Mouse (Mus musculus) NIH3T3 (cell line): Measurements from ENCODE around the gene Drosha.
"Not testable (repeated sequence)": the region's sequence is repeated elsewhere in the genome, so short reads cannot be mapped to it uniquely, and the experiment has no call there.

Experiments used
- DNase-seq: peaks from one replicate; pipeline ENCODE4 v3.0.0-alpha.2; 2012; ENCODE audit warnings: low read depth

Drosha gene

DNA sequence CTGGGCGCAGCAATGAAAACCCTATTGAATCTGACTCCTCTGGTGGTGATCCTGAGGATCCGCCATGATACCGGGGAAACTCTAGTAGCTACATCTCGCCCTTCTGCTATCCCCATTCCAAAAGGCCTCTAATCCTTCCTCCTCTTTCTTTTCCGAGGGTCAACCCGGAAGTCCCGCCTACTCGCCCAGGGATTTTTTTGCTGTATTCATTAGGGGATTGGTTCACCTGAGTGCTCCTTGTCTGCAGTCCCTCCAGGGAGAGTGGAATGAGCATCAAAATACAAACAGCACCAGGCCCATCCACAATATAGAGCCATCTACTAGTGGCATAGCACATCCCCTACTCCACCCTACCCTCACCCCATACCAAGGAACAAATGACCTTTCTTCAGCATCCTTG, 62.6 kb downstream of the Drosha start:
- no peak for DNase-seq

- no peak for DNase-seq
Observed at GRCm38 (mm10) chr15:12888312-12888711, 63.7 kb downstream of the Drosha start.

GRCm38 (mm10) chr15:12889909-12890308, 65.3 kb downstream of the Drosha start:
- DNase-seq = peak; percentile 70

- DNase-seq = no peak
Observed at GRCm38 (mm10) chr15:12895426-12895825, 70.8 kb downstream of the Drosha start.

- DNase-seq = no peak
Observed at GRCm38 (mm10) chr15:12896022-12897009, 71.7 kb downstream of the Drosha start.

DNA sequence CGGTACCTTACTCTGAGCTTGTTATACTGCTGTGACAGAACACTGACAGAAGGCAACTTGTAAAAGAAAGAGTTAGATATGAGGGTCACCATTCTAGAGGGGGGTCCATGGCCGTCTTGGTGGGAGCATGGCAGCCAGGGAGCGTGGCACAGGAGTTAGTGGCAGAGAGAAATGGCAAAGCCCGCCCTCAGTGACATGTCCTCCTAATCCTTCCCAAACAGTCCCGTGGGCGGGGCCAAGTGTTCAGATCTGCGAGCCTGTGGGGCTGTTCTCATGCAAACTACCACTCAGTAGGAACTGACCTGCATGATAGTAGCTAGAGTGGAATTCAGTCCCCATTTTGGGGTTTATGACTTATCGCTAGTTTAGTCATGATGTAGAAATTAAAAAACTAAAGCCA, 73.2 kb downstream of the Drosha start:
- no peak for DNase-seq

- no peak for DNase-seq
Observed at GRCm38 (mm10) chr15:12900428-12901196, 76.0 kb downstream of the Drosha start.

DNA sequence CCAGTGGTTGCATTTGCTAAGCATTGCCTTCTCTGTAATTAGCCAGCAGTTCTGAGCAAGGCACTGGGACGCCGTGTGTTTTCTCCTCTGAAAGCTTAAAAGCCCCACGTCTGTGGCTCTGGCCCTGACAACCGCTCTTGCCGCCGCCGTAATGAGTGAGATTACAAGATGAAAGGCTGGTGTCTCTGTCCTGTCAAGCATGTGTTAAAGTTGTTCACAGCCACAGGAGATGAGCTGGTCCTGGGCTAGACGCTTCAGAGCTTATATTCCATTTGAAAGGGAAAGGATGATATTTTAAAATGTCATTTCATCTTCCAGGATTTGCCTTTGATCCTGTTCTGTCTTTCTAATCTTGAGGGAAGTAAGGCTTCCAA, 76.6 kb downstream of the Drosha start:
- no peak for DNase-seq

DNA sequence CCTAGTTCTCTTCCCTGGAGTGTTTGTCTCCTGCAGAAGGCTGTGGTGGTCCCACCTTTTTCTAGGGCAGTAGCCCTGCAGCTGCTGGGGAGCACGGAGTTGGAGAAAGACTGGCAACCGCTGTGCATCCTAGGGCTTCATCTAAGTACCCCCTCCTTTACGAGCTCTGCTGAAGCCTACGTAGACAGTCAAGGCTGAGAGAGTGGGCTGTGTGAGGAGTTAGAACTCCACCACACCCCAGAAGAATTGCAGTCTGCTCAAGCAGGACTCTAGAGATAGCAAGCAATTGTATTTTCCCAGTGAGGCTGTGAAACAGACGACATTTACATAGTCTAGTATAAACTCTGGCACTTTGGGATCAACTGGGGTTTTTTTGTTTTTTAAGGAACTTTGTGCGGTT, 79.8 kb downstream of the Drosha start:
- no peak for DNase-seq

DNA sequence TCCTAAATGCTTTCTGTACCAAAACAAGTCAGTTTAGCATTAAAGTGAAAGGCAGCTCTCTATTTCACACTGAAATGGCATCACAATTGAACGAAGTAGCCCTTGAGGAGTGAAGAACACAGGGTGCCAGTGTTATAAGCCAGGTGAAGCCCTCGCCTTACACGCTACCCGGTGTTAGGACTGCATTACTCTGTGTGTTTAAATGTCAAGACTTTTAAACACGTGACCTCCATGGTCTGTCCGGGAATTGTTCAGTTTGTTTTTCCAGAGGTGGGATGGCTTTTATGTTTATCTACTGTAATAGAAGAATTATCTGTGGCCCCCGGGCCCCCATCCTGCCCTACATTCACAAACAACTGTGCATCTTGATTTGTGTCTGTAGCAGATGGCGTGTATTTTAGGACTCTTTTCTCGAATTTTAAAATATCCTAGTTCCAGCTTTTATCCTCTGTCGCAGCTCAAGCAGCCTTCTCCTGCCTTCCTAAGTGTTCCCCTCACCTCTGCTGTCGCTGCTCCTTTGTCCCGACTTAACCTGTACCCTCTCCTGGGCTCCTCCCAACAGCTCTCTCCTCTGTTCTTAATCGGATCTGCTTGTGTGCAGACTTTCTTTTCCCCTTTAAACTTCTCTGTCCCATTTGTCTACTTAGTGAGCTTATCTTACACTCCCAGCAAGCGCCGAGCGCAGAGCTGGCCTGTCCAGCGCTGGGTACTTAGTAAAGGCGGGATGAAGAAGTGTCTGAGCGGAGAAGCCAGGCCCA, 83.5 kb downstream of the Drosha start:
- DNase-seq = no peak

- DNase-seq = no peak
Observed at GRCm38 (mm10) chr15:12908720-12909028, 84.1 kb downstream of the Drosha start.

DNA sequence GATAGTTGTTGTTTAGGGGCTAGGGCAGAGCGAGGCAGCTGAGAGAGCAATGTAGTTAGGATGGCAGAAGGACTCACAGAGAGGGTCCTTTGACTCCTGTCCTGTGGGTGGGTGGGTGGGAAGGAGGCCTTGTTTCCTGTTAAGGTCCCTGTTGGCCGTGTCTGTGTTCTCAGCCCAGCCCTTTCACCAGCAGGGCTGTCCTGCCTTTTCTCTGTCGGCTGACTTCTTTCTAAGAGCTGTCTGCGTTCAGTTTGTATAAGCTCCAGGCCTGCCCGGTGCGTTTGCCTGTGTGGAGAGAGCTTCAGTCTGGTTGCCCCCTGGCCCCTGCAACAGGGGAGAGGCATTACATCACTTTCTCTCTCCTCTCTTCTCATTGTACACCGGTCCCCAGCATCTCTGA, 84.6 kb downstream of the Drosha start:
- no peak for DNase-seq

DNA sequence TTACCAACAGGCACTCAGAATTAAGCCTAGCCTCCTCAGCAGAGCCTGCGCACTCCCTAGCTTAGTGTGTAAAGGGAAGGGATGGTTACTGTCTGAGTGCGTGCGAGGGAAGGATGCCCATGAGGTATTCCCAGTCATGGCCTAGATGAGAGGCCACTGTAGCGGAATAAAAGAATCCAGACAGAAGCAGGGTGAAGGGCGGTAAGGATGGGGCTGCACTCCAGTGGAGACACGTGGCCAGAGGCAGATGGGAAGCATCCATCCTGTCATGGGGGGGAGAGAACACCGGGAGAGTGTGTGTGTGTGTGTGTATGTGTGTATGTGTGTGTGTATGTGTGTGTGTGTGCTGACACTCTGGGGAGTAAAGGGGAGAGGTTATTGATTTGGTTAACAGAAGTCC, 86.5 kb downstream of the Drosha start:
- no peak for DNase-seq

GRCm38 (mm10) chr15:12916314-12916815, 91.8 kb downstream of the Drosha start:
- no peak for DNase-seq

- DNase-seq = not testable (repeated sequence)
Observed at GRCm38 (mm10) chr15:12919326-12919966, 94.8 kb downstream of the Drosha start.

DNA sequence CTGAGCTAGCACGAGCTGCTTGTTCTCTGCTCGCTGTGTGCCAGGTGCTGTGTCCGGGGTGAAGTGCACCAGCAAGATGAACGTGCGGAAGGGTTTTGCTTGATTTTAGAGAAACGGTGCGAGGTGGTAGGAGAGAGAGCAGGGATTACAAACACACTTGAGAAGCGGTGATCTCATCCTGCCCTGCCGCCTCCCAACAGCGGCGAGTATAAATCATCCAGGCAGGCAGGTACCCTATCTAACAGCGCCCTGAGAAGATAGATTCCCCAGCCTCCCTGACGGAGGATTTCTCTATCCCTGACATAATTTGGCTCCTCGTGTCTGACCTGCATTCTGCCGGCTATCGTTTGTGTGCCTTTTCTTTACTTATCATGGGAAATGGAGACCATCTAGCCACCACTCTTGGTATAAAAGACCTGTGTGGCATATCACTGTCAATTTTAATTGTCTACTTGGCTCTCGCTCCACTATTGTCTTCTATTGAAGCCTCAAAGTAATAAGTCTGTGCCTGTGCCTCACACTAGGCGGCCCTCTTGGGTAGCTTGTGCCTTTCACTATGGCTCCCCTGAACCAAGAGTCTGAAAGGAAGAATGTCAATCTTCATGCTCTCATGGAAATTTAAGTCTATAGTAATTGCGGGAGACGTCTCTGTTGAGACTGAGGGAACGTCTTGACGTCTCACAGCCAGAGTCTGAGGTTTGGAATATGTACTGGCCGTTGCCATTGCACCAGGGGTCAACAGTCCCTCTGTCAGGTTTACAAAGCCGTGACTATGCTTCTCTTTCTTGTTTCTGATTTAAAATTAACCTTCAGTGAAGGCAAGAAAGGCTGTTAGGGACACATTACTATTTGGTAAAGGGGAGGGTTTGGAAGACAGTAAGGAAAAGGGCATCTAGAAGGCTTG, 95.6 kb downstream of the Drosha start:
- no peak for DNase-seq

DNA sequence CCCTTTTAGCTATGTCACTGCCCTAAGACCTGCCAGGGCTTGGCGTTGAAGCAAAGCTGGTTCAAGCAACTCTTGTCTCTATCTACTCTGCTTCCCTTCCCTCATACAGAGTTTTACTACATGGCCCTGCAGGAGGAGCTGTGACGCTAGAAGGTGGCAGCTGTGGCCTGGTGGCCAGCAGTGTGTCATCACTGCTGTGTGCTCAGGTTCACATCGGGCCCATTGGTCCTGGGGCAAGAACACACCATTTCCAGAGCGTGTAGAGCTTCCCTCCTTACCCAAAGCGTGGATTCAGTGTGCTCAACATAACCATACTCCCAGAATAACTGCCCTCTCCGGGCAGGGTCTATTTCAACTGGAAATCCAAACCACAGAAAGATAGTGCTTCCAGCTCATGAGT, 97.3 kb downstream of the Drosha start:
- DNase-seq = no peak

GRCm38 (mm10) chr15:12923826-12924225, 99.2 kb downstream of the Drosha start:
- no peak for DNase-seq

- no peak for DNase-seq
Observed at GRCm38 (mm10) chr15:12931481-12931880, 106.9 kb downstream of the Drosha start.

- DNase-seq = no peak
Observed at GRCm38 (mm10) chr15:12936217-12936732, 111.7 kb downstream of the Drosha start.
